Mouse (Mus musculus) R1 (cell line): Measurements from ENCODE around the gene Fam83b.

Experiments
- DNase-seq: peaks from one replicate; pipeline ENCODE4 v3.0.0-alpha.2; 2018; ENCODE audit warnings: low read depth, low spot score

The Fam83b gene

GRCm38 (mm10) chr9:76566515-76567280 lies at the start of gene Fam83b:
Gene Fam83b (minus strand): TSS chr9:76567116.
- peak; percentile 51 for DNase-seq

GRCm38 (mm10) chr9:76614165-76614564 lies 47.2 kb upstream of the Fam83b start:
- no peak for DNase-seq

- peak; percentile 8 for DNase-seq
These were observed 36.8 kb upstream of the Fam83b start for GRCm38 (mm10) chr9:76603744-76604143.

- no peak for DNase-seq
These were observed 36.0 kb upstream of the Fam83b start for GRCm38 (mm10) chr9:76602874-76603273.

GRCm38 (mm10) chr9:76597395-76597794 lies 30.5 kb upstream of the Fam83b start:
- DNase-seq, result no peak

- no peak for DNase-seq
These were observed 26.9 kb upstream of the Fam83b start for GRCm38 (mm10) chr9:76593841-76594240.

- no peak for DNase-seq
These were observed 17.0 kb upstream of the Fam83b start for GRCm38 (mm10) chr9:76583943-76584342.

GRCm38 (mm10) chr9:76581966-76582365 lies 15.1 kb upstream of the Fam83b start:
- DNase-seq, result no peak

- no peak for DNase-seq
These were observed 352 bp upstream of the Fam83b start for GRCm38 (mm10) chr9:76567281-76567655.

- DNase-seq, result no peak
These were observed 1.3 kb downstream of the Fam83b start for GRCm38 (mm10) chr9:76565656-76566055.

- no peak for DNase-seq
These were observed 2.8 kb downstream of the Fam83b start for GRCm38 (mm10) chr9:76564071-76564470.

- no peak for DNase-seq
These were observed 4.1 kb downstream of the Fam83b start for GRCm38 (mm10) chr9:76562794-76563193.

- no peak for DNase-seq
These were observed 7.7 kb downstream of the Fam83b start for GRCm38 (mm10) chr9:76559240-76559639.

- DNase-seq, result no peak
These were observed 13.2 kb downstream of the Fam83b start for GRCm38 (mm10) chr9:76553758-76554157.

- DNase-seq, result no peak
These were observed 13.8 kb downstream of the Fam83b start for GRCm38 (mm10) chr9:76553115-76553514.

- DNase-seq, result no peak
These were observed 20.2 kb downstream of the Fam83b start for GRCm38 (mm10) chr9:76546714-76547113.

GRCm38 (mm10) chr9:76540684-76541083 lies 26.2 kb downstream of the Fam83b start:
- DNase-seq, result no peak

- DNase-seq, result no peak
These were observed 26.8 kb downstream of the Fam83b start for GRCm38 (mm10) chr9:76539953-76540621.

- DNase-seq, result no peak
These were observed 27.6 kb downstream of the Fam83b start for GRCm38 (mm10) chr9:76539271-76539670.

GRCm38 (mm10) chr9:76536032-76536431 lies 30.9 kb downstream of the Fam83b start:
- DNase-seq, result no peak

- DNase-seq, result no peak
These were observed 34.5 kb downstream of the Fam83b start for GRCm38 (mm10) chr9:76532403-76532802.

- DNase-seq, result no peak
These were observed 35.5 kb downstream of the Fam83b start for GRCm38 (mm10) chr9:76531368-76531767.

GRCm38 (mm10) chr9:76525592-76525991 lies 41.3 kb downstream of the Fam83b start:
- no peak for DNase-seq
